Mouse (Mus musculus): ENCODE data around the gene Ccdc47.

Ccdc47 gene

GRCm38 (mm10) chr11:106195341-106195740 lies 20.8 kb downstream of the Ccdc47 start:
- no peak for DNase-seq

- DNase-seq: no peak
These were observed 21.3 kb downstream of the Ccdc47 start for GRCm38 (mm10) chr11:106194891-106195290.

GRCm38 (mm10) chr11:106194155-106194541 lies 22.0 kb downstream of the Ccdc47 start:
- no peak for DNase-seq

- DNase-seq: peak; percentile 97 to 98
These were observed 22.6 kb downstream of the Ccdc47 start for GRCm38 (mm10) chr11:106193371-106194154.

- peak in 1 of 2 experiments; percentile 30 for DNase-seq
These were observed 23.3 kb downstream of the Ccdc47 start for GRCm38 (mm10) chr11:106192657-106193370.

- no peak for DNase-seq
These were observed 23.9 kb downstream of the Ccdc47 start for GRCm38 (mm10) chr11:106192241-106192640.

GRCm38 (mm10) chr11:106191716-106192115 lies 24.4 kb downstream of the Ccdc47 start:
- DNase-seq: no peak

GRCm38 (mm10) chr11:106187326-106187725 lies 28.8 kb downstream of the Ccdc47 start:
- no peak for DNase-seq

- DNase-seq: no peak
These were observed 35.7 kb downstream of the Ccdc47 start for GRCm38 (mm10) chr11:106180449-106180801.

GRCm38 (mm10) chr11:106179711-106180448 lies 36.3 kb downstream of the Ccdc47 start:
- DNase-seq: no peak

- peak in 1 of 2 experiments; percentile 33 for DNase-seq
These were observed 37.9 kb downstream of the Ccdc47 start for GRCm38 (mm10) chr11:106178036-106178782.

- no peak for DNase-seq
These were observed 39.8 kb downstream of the Ccdc47 start for GRCm38 (mm10) chr11:106176372-106176771.

GRCm38 (mm10) chr11:106175081-106175480 lies 41.1 kb downstream of the Ccdc47 start:
- no peak for DNase-seq

- no peak for DNase-seq
These were observed 41.8 kb downstream of the Ccdc47 start for GRCm38 (mm10) chr11:106174372-106174771.

- DNase-seq: no peak
These were observed 42.9 kb downstream of the Ccdc47 start for GRCm38 (mm10) chr11:106173228-106173627.

- DNase-seq: peak in 1 of 2 experiments; percentile 53
These were observed 45.3 kb downstream of the Ccdc47 start for GRCm38 (mm10) chr11:106170807-106171206.

- no peak for DNase-seq
These were observed 48.7 kb downstream of the Ccdc47 start for GRCm38 (mm10) chr11:106167435-106167834.

GRCm38 (mm10) chr11:106164601-106165180 lies 51.5 kb downstream of the Ccdc47 start:
- DNase-seq: no peak

GRCm38 (mm10) chr11:106163546-106163945 lies 52.6 kb downstream of the Ccdc47 start:
- no peak for DNase-seq

- no peak for DNase-seq
These were observed 53.9 kb downstream of the Ccdc47 start for GRCm38 (mm10) chr11:106162237-106162636.

- peak; percentile 45 to 59 for DNase-seq
These were observed 55.1 kb downstream of the Ccdc47 start, which contains the start of the genes Gm10840 and Limd2 for GRCm38 (mm10) chr11:106160841-106161721. Gene Gm10840, plus strand, starts transcription at chr11:106160850. Gene Limd2, minus strand, starts transcription at chr11:106160860.

All from lung, adult 18-20 months (tissue).